Mouse (Mus musculus) cerebellum, postnatal 10 days (tissue): ENCODE results near the gene AA986860.

Experiments
- DNase-seq, 2 experiments: peaks; one replicate each; pipeline ENCODE4 v3.0.0; 2021; ENCODE audit warnings: mixed read lengths in 2 of 2

AA986860 gene

DNA sequence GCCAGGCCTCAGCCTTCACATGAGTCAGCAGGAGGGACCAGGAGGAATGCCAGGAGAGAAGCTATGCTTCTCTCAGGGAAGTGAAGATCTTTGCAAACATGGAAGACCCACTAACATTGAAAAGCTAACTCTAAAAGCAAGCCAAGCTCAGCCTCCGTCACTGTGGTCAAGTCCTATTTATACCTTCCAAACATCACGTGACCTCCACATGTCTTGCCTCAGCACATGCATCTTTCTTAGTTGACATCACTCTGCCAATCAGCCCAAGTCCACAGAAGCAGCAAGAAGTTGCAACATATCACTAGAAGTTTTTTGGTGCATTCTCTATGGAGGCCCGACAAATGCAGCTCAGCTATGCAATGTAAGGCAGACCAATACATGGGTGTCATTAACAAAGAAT, 48.1 kb downstream of the AA986860 start:
- DNase-seq = no peak

DNA sequence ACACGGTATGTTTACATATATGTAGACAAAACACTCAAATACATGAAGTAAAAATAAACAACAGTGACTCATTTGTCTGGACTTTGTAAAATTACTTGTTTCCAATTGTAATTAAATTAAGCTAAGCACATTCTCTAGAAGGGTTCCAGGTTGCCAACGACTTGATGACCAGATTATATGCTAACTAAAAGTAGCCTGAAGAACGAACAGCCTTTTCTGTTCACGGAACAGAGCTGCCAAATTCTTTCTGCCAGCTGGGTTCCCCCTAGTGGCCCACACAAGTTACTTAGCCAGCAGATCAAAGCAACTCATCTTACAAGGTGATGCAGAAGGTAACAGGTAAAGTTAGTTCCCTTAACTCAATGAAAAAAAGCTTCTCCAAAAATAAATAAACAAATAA, 52.3 kb downstream of the AA986860 start:
- peak; percentile 48 to 52 for DNase-seq

DNA sequence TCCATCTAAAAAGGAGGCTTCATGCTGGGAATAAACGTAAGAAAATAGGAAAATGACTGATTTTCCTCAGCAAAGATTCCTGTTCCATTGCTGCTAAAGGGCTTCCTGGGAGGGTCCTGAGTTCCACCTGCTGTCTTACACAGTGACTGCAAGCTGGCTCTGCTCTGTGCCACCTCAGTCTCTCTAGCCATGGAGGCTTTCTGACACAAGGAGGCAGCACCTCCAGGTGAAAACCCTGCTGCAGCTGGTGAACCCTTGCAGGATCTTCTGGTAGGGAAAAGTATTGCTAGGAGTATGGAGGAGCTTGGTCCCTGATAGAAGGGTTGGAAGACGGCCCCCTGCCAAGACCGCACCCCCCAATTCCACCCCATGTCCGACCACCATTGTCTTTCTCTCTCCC, 55.2 kb downstream of the AA986860 start:
- peak in 1 of 2 experiments; percentile 25 for DNase-seq

DNA sequence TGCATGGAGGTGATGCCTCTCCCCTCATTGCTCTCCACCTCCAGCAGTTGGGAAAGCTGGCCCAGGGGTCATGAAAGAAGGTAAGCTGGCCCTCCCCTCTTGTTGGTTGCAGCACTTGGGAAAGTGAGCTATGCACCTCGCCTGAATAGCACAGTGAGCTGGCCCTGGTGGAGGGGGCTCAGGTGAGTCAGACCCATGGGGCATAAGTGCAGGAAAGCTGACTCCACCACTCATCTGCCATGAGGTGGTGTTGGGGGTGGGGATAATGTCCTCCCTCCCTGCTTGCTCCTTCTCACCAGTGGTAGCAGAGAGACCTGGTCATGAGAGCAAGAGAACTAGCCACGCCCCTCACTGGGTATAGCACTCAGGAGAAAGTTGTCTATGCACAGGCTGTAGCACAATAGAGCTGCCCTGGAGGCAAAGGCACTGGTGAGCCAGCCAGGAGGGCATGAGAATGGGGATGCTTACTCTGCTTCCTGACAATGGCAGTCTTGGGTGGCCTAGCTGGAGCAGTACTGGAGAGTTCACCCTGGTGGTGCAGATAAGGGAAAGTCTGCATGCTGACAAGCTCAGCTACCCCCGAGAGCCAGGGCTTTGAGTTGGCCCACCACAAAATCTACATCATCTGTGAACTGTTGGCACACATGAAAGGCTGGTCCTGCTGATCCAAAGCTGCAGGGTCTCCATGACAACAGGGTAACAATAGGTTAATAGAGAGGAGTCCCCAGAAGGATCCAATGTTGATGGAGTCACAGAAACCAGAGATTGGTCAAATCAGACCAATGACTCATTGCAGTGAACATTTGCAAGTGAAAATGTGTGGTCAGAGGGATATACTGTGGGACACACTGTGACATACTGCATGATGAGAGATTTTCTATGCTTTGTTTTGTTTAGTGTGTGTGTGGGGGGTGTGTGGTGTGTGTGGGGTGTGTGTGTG, 58.0 kb downstream of the AA986860 start:
- DNase-seq = no peak
